Mouse (Mus musculus) kidney, embryonic 14.5 days (tissue): ENCODE data around the gene Pcna. TPM values are rescaled to one million over a fixed set of nuclear protein-coding genes. Genes with fewer than 3 reads are reported as not detected.
"Not testable (repeated sequence)": the region's sequence is repeated elsewhere in the genome, so short reads cannot be mapped to it uniquely, and the experiment has no call there.

Experiments used
- ATAC-seq: fragments of 200-750 bp; cut with Nextera tagmentation; 2 replicates; pipeline ENCODE4 v1.8.0; 2017; ENCODE audit warnings: moderate number of reproducible peaks, mild to moderate bottlenecking, moderate TSS enrichment, moderate library complexity; ENCODE audit not compliant: low FRiP score, low TSS enrichment
- H3K27ac ChIP-seq: fragments of 300-500 bp; sonication (generic); 2 replicates; pipeline ENCODE4 v1.5.1; 2014; ENCODE audit warnings: low read depth, mild to moderate bottlenecking, low read length, moderate library complexity, mixed read lengths
- H3K27me3 ChIP-seq: fragments of 300-500 bp; sonication (generic); 2 replicates; pipeline ENCODE4 v1.6.1; 2014; ENCODE audit warnings: mild to moderate bottlenecking, low read length; ENCODE audit not compliant: control insufficient read depth, insufficient read depth
- H3K36me3 ChIP-seq: fragments of 300-500 bp; sonication (generic); 2 replicates; pipeline ENCODE4 v1.6.1; 2014; ENCODE audit warnings: low read length, mixed read lengths; ENCODE audit not compliant: control insufficient read depth, insufficient read depth
- H3K4me1 ChIP-seq: fragments of 300-500 bp; sonication (generic); 2 replicates; pipeline ENCODE4 v1.6.1; 2014; ENCODE audit warnings: low read length, mixed read lengths; ENCODE audit not compliant: control insufficient read depth, insufficient read depth
- H3K4me2 ChIP-seq: fragments of 300-500 bp; sonication (generic); replicated peaks from 2 replicates; pipeline ENCODE4 v1.6.1; 2014; ENCODE audit warnings: low read depth, mild to moderate bottlenecking, low read length
- H3K4me3 ChIP-seq: fragments of 300-500 bp; sonication (generic); 2 replicates; pipeline ENCODE4 v1.5.1; 2014; ENCODE audit warnings: mild to moderate bottlenecking, low read length
- H3K9ac ChIP-seq: fragments of 300-500 bp; sonication (generic); 2 replicates; pipeline ENCODE4 v1.6.1; 2014; ENCODE audit warnings: low read depth, mild to moderate bottlenecking, low read length, moderate library complexity
- H3K9me3 ChIP-seq: fragments of 300-500 bp; sonication (generic); 2 replicates; pipeline ENCODE4 v1.6.1; 2016; ENCODE audit warnings: low read length; ENCODE audit not compliant: control insufficient read depth
- WGBS: fragments of 180-500 bp; shearing (Covaris S2); extraction: QIAGEN DNeasy Blood & Tissue Kit; methylation state at CpG from one replicate; pipeline ENCODE4 v1.1.7; 2014; 5-methylcytosine and 5-hydroxymethylcytosine counted together
- polyA plus RNA-seq: library from polyadenylated mRNA; unstranded; fragments of >200 nt; fragmentation: Nextera tagmentation; extraction: Ambion mirVana; gene quantifications from 2 replicates; pipeline ENCODE4 v1.2.1, GENCODE M21; 2014

The Pcna gene
- polyA plus RNA-seq, 1 experiment from 2014 or later, result 339 TPM

GRCm38 (mm10) chr2:132286376-132287076 lies 33.4 kb upstream of the Pcna start:
- ATAC-seq, result no peak
- no peaks in the 10 kb centered on the region for H3K9me3 ChIP-seq
- H3K27me3 ChIP-seq, result no peaks in the 10 kb centered on the region
- no peak overlapping the region for H3K4me3 ChIP-seq
- H3K4me2 ChIP-seq, result no peak overlapping the region
- 93% methylated on average over 9 of the region's 9 CpGs for WGBS
- H3K27ac ChIP-seq, result no peak overlapping the region
- H3K4me1 ChIP-seq, result peaks cover 25% of the 10 kb centered on the region
- H3K9ac ChIP-seq, result no peak overlapping the region
- H3K36me3 ChIP-seq, result no peaks in the 10 kb centered on the region

- H3K4me1 ChIP-seq, result peaks cover 23% of the 10 kb centered on the region
- not testable (repeated sequence) for H3K4me2 ChIP-seq, ATAC-seq, H3K4me3 ChIP-seq, H3K9ac ChIP-seq, H3K36me3 ChIP-seq, H3K9me3 ChIP-seq, H3K27ac ChIP-seq, H3K27me3 ChIP-seq
- WGBS, result 96% methylated on average over 5 of the region's 5 CpGs
Observed at GRCm38 (mm10) chr2:132285722-132286121, 32.6 kb upstream of the Pcna start.

- WGBS, result 73% methylated on average over 12 of the region's 12 CpGs
Observed at GRCm38 (mm10) chr2:132284492-132285139, 31.5 kb upstream of the Pcna start.

GRCm38 (mm10) chr2:132283236-132284070 lies 30.3 kb upstream of the Pcna start:
- WGBS, result 70% methylated on average over 15 of the region's 15 CpGs
- Histone ChIP-seq H3K4me3 (no peak overlapping the region), H3K9me3 (no peaks in the 10 kb centered on the region), H3K36me3 (no peaks in the 10 kb centered on the region), H3K9ac (0 out of 2 replicates have a peak overlapping the region, but pooled peaks have one; percentile 23), H3K4me1 (peaks cover 24% of the 10 kb centered on the region), H3K4me2 (no peak overlapping the region), H3K27ac (peak overlapping the region; percentile 60; the same call in 1 of the 2 replicates), H3K27me3 (no peaks in the 10 kb centered on the region)
- ATAC-seq, result no peak

More at GRCm38 (mm10) chr2:132284492-132285139, 31.5 kb upstream of the Pcna start:
- H3K4me1 ChIP-seq, result peaks cover 23% of the 10 kb centered on the region
- no peak overlapping the region for H3K4me2 ChIP-seq
- ATAC-seq, result peak; percentile 65
- no peaks in the 10 kb centered on the region for H3K9me3 ChIP-seq
- H3K27me3 ChIP-seq, result no peaks in the 10 kb centered on the region
- no peak overlapping the region for H3K4me3 ChIP-seq
- H3K27ac ChIP-seq, result peak overlapping the region; percentile 74; the same call in 1 of the 2 replicates
- H3K9ac ChIP-seq, result no peak overlapping the region
- H3K36me3 ChIP-seq, result no peaks in the 10 kb centered on the region

- H3K4me3 ChIP-seq, result no peak overlapping the region
- H3K9me3 ChIP-seq, result no peaks in the 10 kb centered on the region
- WGBS, result 48% methylated on average over 12 of the region's 12 CpGs
- H3K4me2 ChIP-seq, result no peak overlapping the region; the same call in 1 of the 2 replicates
- no peaks in the 10 kb centered on the region for H3K36me3 ChIP-seq
- peaks cover 28% of the 10 kb centered on the region for H3K4me1 ChIP-seq
- ATAC-seq, result no peak
- H3K9ac ChIP-seq, result no peak overlapping the region
- no peaks in the 10 kb centered on the region for H3K27me3 ChIP-seq
- peak overlapping the region; percentile 59; the same call in 1 of the 2 replicates for H3K27ac ChIP-seq
Observed at GRCm38 (mm10) chr2:132282453-132283174, 29.5 kb upstream of the Pcna start.

- H3K9ac ChIP-seq, result no peak overlapping the region
- no peaks in the 10 kb centered on the region for H3K27me3 ChIP-seq
- ATAC-seq, result no peak
- no peak overlapping the region for H3K4me2 ChIP-seq
- H3K36me3 ChIP-seq, result no peaks in the 10 kb centered on the region
- H3K9me3 ChIP-seq, result no peaks in the 10 kb centered on the region
- H3K27ac ChIP-seq, result no peak overlapping the region
- H3K4me3 ChIP-seq, result no peak overlapping the region
- 57% methylated on average over 10 of the region's 10 CpGs for whole genome bisulfite sequencing
- H3K4me1 ChIP-seq, result peaks cover 28% of the 10 kb centered on the region
Observed at GRCm38 (mm10) chr2:132281560-132282452, 28.7 kb upstream of the Pcna start.

GRCm38 (mm10) chr2:132280518-132281120 lies 27.5 kb upstream of the Pcna start:
- no peaks in the 10 kb centered on the region for H3K36me3 ChIP-seq
- no peak overlapping the region for H3K27ac ChIP-seq
- no peak overlapping the region for H3K4me2 ChIP-seq
- H3K4me3 ChIP-seq, result no peak overlapping the region
- no peak overlapping the region for H3K9ac ChIP-seq
- H3K4me1 ChIP-seq, result peaks cover 28% of the 10 kb centered on the region
- 89% methylated on average over 10 of the region's 10 CpGs for WGBS
- H3K27me3 ChIP-seq, result no peaks in the 10 kb centered on the region
- H3K9me3 ChIP-seq, result no peaks in the 10 kb centered on the region
- no peak for ATAC-seq
